Mouse (Mus musculus) heart, postnatal 36 days (tissue): ENCODE data around the gene H2-M10.4. TPM values are rescaled to one million over a fixed set of nuclear protein-coding genes. Genes with fewer than 3 reads are reported as not detected.
"Not testable (repeated sequence)": the region's sequence is repeated elsewhere in the genome, so short reads cannot be mapped to it uniquely, and the experiment has no call there.

Source experiments
- DNase-seq, 2 experiments: peaks; one replicate each; pipeline ENCODE4 v3.0.0; 2021 to 2022
- intact Hi-C: fragments of 180-260 bp; cut with DNase I; formaldehyde crosslinking; loops from one replicate; pipeline ENCODE4 v1.15.1; 2025
- total RNA-seq, 2 experiments: library from RNA; stranded (reverse); gene quantifications; 2 replicates each; pipeline ENCODE4 v1.2.3; 2021

H2-M10.4 gene
- total RNA-seq: not detected

DNA sequence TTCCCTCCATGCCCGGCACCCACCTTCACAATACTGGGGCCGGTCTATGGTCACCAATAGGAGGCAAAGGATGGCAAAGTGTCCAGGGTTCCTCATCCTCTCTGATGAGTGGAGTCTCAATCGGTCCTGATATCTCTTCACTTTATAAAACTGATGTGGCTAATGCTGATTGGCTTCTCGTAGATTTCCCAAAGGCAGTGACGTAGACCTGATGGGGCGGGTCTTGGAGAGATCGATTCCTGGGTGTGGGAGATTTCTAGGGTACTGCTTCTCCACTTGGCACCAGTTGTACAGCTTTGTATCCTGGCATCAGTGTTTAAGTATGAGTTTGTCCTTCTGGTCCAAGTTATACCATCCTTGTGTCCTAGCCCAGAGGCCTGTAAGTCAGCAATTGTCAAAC lies at the start of gene H2-M10.4:
TSS of gene H2-M10.4 (minus strand) at position 101 of the 400 bp plus-strand sequence.
- no peak for DNase-seq
- intact Hi-C loops: no loop called here

DNA sequence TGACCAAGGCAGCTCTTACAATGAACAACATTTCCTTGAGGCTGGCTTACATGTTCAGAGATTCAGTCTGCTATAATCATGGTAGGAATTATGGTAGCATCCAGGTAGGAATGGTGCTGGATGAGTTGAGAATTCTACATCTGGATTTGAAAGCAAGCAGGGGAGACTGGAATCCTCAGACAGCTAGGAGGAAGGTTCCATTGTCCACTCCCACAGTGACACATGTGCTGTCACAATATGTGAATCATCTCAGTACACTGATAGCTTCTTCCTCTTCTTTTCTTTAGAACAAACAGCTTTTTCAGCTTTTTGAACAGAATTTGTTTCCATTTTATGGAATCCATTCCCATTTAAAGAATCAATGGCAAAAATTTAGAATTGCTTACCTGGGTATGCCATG lies 41.8 kb upstream of the H2-M10.4 start:
- no peak for DNase-seq
- intact Hi-C loops: no loop called here

DNA sequence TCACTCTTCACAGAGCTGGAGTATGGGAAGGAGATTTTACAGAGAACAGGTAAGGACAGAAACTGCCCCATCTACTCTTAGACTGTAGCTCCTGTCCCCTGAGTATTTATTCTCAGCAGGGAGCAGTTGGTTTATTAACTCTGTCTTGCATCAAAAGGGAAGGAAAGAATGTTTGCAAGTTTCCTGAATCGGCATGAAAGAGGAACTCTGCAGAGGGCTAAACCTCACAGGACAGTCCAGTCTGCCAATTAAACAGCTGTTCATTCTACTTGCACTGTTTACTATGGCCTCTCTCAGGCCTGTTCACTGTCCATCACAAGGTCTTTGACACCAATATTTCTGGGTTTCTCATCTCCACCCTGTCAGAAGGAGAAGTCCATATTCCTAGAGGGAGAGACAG lies 38.3 kb upstream of the H2-M10.4 start:
- no peak for DNase-seq
- intact Hi-C loops: no loop called here

DNA sequence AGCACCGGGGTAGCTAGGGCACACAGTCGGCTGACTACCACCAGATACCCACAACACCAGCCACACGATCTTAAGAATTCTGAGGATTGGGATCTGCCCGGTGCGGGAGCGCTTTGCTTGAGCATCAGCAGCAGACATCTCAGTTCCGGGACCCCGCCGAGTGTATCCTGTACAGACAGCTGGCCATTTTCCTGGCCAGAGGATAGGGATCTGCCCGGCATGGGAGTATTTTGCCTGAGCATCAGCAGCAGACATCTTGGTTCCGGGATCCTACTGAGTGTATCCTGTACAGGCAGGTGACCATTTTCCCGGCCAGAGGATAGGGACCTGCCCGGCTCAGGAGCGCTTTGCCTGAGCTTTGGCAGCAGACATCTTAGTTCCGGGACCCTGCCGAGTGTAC lies 26.0 kb upstream of the H2-M10.4 start:
- DNase-seq, intact Hi-C loops: not testable (repeated sequence)

DNA sequence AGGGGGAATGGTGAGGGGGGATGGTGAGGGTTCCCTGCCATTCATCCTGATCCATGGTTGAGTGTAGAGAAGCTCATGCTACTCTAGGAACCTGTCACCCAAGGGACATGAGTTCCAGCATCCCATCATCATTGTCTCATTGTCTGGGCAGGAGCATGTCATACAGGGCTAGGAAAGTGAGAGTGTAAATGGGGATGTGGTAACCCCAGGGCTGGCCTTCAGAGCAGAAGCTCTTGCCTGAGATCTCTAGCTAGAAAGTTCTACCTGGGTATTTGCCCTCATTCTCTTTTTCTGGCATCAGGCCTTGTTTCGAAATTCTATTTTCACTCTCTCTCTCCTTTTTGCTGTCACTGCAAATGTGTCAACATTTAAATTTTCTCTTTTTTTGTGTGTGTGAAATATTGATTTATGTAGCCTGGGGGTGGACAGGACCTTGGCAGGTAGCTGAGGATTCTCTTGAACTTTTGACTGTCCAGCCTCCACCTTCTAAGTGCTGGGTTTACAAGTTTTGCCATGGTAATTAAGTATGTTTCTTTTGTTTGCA lies 24.6 kb upstream of the H2-M10.4 start:
- DNase-seq: no peak
- intact Hi-C loops: no loop called here

DNA sequence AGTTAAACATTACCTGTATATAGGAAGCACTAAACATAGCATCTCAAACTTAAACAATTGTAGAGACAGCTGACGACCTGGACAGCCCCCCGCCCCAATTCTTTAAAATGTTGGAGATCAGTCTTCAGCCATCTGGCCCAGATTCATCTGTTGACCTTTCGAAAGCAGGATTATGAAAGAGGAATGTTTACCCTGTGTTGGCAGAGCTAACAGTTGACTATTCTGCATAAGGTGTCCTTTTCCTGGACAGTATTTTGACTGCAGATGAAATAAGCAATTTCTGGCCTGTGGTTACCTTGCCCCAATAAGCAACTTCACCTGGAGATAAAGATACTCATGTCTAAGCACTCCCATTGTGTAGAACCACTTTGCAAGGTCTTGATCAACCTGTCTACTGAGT lies 21.7 kb upstream of the H2-M10.4 start:
- no peak for DNase-seq
- intact Hi-C loops: no loop called here

DNA sequence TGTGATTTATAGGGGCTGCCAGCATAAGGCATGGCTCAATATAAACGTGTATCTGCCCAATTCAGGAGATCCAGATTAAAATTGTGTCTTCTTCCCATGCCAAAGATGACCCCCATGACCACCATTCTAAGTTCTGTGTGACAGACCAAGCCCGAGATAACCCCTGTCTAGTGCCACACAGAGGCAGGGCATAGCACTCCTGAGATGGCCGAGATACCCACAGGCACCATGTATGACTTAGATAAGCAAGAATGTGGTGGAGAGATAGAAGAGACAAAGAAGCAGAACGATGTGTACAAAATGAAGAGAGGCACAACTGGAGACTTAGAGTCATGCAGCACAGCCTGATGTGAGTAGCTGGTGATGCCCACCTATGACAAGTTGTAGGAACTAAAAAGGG lies 5.9 kb downstream of the H2-M10.4 start:
- intact Hi-C loops: no loop called here
- DNase-seq: no peak

DNA sequence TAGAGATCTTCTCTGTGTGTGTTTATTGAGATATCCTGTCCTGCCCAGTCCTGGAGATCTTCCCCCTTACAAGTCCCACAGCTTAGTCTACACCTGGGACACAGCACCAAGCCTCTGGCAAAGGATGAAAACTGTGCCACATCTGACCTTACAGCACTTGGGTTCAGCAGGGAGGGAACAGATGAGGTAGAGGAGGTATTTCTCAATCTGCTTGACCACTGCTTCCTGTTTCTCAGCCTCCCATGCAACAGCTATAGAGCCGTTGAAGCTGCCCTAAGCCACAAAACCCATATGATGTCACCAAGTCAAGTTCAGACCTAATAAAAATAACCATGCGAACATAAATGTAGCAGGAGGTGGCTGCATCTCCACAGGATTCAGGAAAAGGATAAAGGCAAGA lies 30.7 kb downstream of the H2-M10.4 start:
- intact Hi-C loops: no loop called here
- no peak for DNase-seq

DNA sequence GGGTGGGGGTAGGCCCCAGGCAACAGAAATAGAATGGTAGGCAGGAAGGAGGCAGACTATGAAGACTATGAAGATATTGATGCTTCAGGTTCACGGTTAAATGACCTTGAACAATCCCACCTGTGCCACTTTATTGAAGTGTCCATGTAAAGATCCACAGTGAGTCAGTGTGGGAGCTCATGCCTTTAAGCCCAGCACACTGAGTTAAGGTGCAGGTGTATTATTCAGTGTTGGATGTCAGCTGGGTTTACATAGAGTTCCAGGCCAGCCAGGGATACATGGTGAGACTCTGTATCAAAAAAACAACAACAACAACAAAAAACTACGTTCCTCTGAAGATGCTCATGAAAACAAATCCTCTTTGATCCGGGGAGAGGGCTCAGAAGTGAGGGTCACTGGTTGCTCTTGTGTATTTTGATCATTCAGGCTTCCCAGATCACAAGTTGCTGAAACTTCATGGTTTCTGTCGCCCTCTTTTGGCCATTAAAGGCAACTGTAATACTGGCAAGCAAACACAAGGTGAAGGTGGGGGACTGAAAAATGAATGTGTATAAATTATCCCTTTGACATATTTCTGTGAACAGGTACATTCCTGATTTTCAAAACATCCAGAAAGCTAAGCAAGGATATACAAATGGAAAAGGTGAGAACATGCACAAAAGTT lies 43.9 kb downstream of the H2-M10.4 start:
- intact Hi-C loops: loop anchor here (1.0 to 10.0 kb wide), 3 partner anchors 61 to 173 kb away; no protein-coding TSS in a partner anchor
- DNase-seq: peak in 1 of 2 experiments; percentile 10

DNA sequence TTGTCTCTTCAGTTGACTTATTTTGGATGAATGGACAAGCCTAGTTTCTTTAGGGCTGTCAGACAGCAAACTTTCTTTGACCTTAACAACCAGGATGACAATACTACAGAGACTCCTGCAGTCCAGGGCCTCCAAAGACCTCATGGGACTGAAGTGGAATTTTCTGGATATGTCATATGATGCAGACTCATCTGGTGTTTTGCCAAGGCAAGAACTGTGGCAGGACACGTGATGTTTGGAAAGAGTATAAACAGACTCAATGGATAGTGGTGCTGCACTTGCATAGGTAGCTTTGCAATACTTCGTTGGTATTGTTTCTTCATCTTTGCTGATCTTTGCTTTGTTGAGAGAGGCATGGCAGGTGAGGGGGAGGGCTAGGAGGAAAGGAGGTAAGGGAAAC lies 44.7 kb downstream of the H2-M10.4 start:
- intact Hi-C loops: loop anchor here (10.0 kb wide), 1 partner anchor 173 kb away; no protein-coding TSS in a partner anchor
- no peak for DNase-seq

DNA sequence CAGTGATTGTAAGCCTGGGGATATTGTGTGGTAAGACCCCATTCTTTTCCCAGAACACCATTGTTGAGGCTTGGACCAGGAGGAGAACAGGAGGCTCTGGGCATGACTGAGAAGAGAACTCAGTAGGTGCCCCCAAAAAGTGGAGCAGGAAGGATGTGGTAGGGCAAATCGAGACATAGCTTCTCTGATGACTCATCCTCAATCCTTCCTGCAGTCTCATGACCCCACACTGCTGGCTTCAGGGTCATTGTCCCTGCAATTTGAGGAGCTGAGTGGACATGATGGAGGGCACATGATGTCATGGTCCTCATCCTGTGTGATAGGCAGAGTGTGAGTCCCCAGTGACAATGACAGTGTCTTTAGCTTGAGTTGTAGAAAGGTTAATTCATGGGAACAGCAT lies 46.7 kb downstream of the H2-M10.4 start:
- intact Hi-C loops: loop anchor here (10.0 kb wide), 1 partner anchor 171 kb away; no protein-coding TSS in a partner anchor
- no peak for DNase-seq

DNA sequence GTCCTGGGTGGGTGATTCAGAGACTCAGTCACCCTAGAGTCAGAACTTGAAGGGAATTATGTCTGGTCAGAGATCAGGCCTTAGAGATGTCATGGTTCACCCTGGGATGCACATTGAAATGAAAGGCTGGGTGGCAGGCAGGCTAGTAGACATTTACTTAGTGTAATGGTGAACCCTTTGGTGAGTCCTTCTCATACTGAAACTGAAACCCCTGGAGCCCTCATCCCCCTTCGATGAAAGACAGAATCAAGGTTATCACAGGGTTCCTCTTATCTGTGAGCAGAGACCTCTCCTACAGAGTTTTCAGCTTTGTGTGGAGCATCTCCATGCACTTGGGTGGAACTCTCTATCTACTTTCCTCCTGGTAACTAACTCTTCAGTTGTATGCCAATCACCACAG lies 47.8 kb downstream of the H2-M10.4 start:
- no peak for DNase-seq
- intact Hi-C loops: loop anchor here (10.0 kb wide), 1 partner anchor 170 kb away; no protein-coding TSS in a partner anchor

Other genes with a start within 250 kb of the H2-M10.4 start
- 10 to 100 TPM; 39.6 to 41.1 TPM for gene Rpp21, start 204.3 kb downstream of the H2-M10.4 start, total RNA-seq
- gene Trim39, start 190.1 kb downstream of the H2-M10.4 start, total RNA-seq: 1 to 10 TPM; 6.5 to 7.6 TPM
- not detected for gene H2-M10.2, start 175.8 kb downstream of the H2-M10.4 start, total RNA-seq
- gene H2-M10.1, start 136.2 kb downstream of the H2-M10.4 start, total RNA-seq: not detected
- gene H2-M10.3, start 93.9 kb downstream of the H2-M10.4 start, total RNA-seq: not detected
- not detected for gene H2-M11, start 84.7 kb upstream of the H2-M10.4 start, total RNA-seq
- gene H2-M9, start 180.3 kb upstream of the H2-M10.4 start, total RNA-seq: not detected
- gene H2-M1, start 209.9 kb upstream of the H2-M10.4 start, total RNA-seq: not detected